Mouse (Mus musculus): Measurements from ENCODE around the gene Map4k2.

DNA sequence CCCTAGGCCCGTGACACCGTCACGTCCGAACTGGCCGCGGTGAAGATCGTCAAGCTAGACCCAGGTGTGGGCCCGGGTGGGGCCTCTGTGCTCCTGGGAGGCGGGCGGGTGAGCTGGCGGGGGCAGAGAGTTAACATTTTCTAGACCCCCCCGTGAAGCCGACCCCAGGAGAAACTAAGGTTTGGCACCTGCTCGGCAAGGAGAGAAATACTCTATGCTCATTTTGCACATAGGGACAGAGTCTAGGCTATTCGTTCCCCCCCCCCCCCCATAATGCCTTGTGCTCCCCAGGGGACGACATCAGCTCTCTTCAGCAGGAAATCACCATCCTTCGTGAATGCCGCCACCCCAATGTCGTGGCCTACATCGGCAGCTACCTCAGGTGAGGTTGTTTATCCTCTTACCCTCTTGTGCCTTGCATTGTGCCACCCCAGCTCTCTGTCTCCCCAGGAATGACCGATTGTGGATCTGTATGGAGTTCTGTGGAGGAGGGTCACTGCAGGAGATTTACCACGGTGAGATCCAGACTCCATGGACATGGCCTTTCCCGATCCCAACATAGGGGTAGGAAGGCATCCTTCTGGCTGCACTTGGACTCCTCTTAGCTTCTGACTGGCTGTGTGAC is 630 bp downstream of the Map4k2 start:
- TF ChIP-seq CTCF (IDR thresholded peaks at IDR 0.05; ENCODE audit: borderline replicate concordance, control insufficient read depth, extremely low read depth, insufficient read depth, low read length, poor library complexity): no peak
- TF ChIP-seq POLR2A (IDR thresholded peaks at IDR 0.05; ENCODE audit: control insufficient read depth, extremely low read depth, insufficient read depth, low read length, poor library complexity): no peak

Data from thymus, adult 2 months (tissue).